Mouse (Mus musculus): ENCODE results near the gene Hck.

- TF ChIP-seq POLR2A (IDR thresholded peaks at IDR 0.05; ENCODE audit: borderline replicate concordance, extremely low read depth, insufficient read depth, insufficient read length, poor library complexity, severe bottlenecking) (no peak), CTCF (IDR thresholded peaks at IDR 0.05; ENCODE audit: borderline replicate concordance, extremely low read depth, insufficient read depth, insufficient read length) (peak; percentile 78; the same call in 1 of the 2 replicates)
Observed at GRCm38 (mm10) chr2:153142620-153143199, 34.4 kb downstream of the Hck start.

All from brain, embryonic 14.5 days (tissue).